Mouse (Mus musculus): Measurements from ENCODE around the gene Fut8. TPM values are rescaled to one million over a fixed set of nuclear protein-coding genes. Genes with fewer than 3 reads are reported as not detected.

Gene Fut8
- polyA plus RNA-seq, 1 experiment: 11.8 TPM

GRCm38 (mm10) chr12:77498153-77498552, 260.2 kb downstream of the Fut8 start:
- no peak overlapping the region for H3K4me3 ChIP-seq
- H3K4me2 ChIP-seq (ENCODE audit: low read depth): no peak overlapping the region
- H3K79me2 ChIP-seq (ENCODE audit: control insufficient read depth, insufficient read depth): no peaks in the 10 kb centered on the region
- H3K36me3 ChIP-seq (ENCODE audit: control insufficient read depth, insufficient read depth): no peaks in the 10 kb centered on the region
- H3K27me3 ChIP-seq (ENCODE audit: control insufficient read depth, insufficient read depth, insufficient read length): no peaks in the 10 kb centered on the region
- TF ChIP-seq TCF12 (IDR thresholded peaks at IDR 0.05; ENCODE audit: insufficient read depth, poor library complexity, severe bottlenecking) (no peak), MAX (IDR thresholded peaks at IDR 0.05; ENCODE audit: low read depth) (no peak), E2F4 (IDR thresholded peaks at IDR 0.05; ENCODE audit: insufficient read depth) (no peak), CEBPB (IDR thresholded peaks at IDR 0.05; ENCODE audit: insufficient read depth, poor library complexity, severe bottlenecking) (no peak), POLR2A (IDR thresholded peaks at IDR 0.05; ENCODE audit: insufficient read length, low read depth) (no peak), USF1 (IDR thresholded peaks at IDR 0.05; ENCODE audit: low read depth) (no peak), MYOG (IDR thresholded peaks at IDR 0.05; ENCODE audit: control insufficient read depth in 1 of 3, insufficient read depth in 1 of 3, insufficient read length in 2 of 3, low read depth in 2 of 3) (no peak), SRF (IDR thresholded peaks at IDR 0.05; ENCODE audit: control insufficient read depth, insufficient read length, low read depth) (no peak), POLR2AphosphoS2 (IDR thresholded peaks at IDR 0.05; ENCODE audit: insufficient read length, low read depth) (no peak), MYOD1 (IDR thresholded peaks at IDR 0.05; ENCODE audit: control insufficient read depth in 1 of 3, insufficient read length in 2 of 3, low read depth in 2 of 3) (no peak), TCF3 (IDR thresholded peaks at IDR 0.05; ENCODE audit: insufficient read length, low read depth) (no peak), REST (IDR thresholded peaks at IDR 0.05; ENCODE audit: insufficient read depth, insufficient read length) (no peak)
- H3ac ChIP-seq (ENCODE audit: control insufficient read depth, insufficient read length): no peak overlapping the region

DNA sequence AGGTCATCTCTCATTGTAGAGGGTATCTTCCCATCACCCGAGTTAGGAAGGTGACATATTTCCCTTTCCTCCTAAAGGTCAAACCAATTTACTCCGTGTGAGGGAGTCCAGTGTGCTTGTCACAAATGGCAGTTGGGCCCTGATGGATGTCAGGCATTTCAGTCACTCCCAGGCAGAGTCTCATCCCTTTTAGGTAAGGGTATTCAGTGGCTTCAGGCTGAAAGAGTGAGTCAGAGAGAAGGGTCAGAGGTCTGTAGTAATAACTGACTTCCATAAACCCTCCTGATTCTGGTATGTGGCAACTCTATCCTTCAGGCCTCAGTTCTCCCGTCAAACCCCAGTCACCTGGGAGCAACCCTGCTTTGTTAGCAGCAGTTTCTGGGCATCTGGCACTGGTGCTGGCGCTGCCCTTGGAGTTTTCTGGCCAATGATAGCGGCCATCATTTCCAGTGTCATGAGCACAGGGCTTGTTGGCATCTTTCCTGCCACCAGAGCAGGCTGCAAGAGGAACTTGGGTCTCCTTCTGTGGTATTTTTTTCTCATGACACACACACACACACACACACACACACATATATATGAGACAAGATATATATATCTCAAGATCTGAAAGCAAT, 262.6 kb downstream of the Fut8 start:
- TF ChIP-seq POLR2AphosphoS2 (IDR thresholded peaks at IDR 0.05; ENCODE audit: insufficient read length, low read depth) (no peak), MYOG (IDR thresholded peaks at IDR 0.05; ENCODE audit: control insufficient read depth in 1 of 3, insufficient read depth in 1 of 3, insufficient read length in 2 of 3, low read depth in 2 of 3) (no peak), POLR2A (IDR thresholded peaks at IDR 0.05; ENCODE audit: insufficient read length, low read depth) (no peak), USF1 (IDR thresholded peaks at IDR 0.05; ENCODE audit: low read depth) (no peak), CEBPB (IDR thresholded peaks at IDR 0.05; ENCODE audit: insufficient read depth, poor library complexity, severe bottlenecking) (no peak), TCF3 (IDR thresholded peaks at IDR 0.05; ENCODE audit: insufficient read length, low read depth) (no peak), REST (IDR thresholded peaks at IDR 0.05; ENCODE audit: insufficient read depth, insufficient read length) (no peak), MYOD1 (IDR thresholded peaks at IDR 0.05; ENCODE audit: control insufficient read depth in 1 of 3, insufficient read length in 2 of 3, low read depth in 2 of 3) (no peak)
- H3K27me3 ChIP-seq (ENCODE audit: control insufficient read depth, insufficient read depth, insufficient read length): no peaks in the 10 kb centered on the region
- H3ac ChIP-seq (ENCODE audit: control insufficient read depth, insufficient read length): no peak overlapping the region
- H3K4me3 ChIP-seq: no peak overlapping the region
- no peaks in the 10 kb centered on the region for H3K79me2 ChIP-seq (ENCODE audit: control insufficient read depth, insufficient read depth)
- H3K4me2 ChIP-seq (ENCODE audit: low read depth): no peak overlapping the region
- no peaks in the 10 kb centered on the region for H3K36me3 ChIP-seq (ENCODE audit: control insufficient read depth, insufficient read depth)

- Histone ChIP-seq H3K27me3 (ENCODE audit: control insufficient read depth, insufficient read depth, insufficient read length) (no peaks in the 10 kb centered on the region), H3K4me2 (ENCODE audit: low read depth) (no peak overlapping the region)
Observed at GRCm38 (mm10) chr12:77501466-77502240, 263.7 kb downstream of the Fut8 start.

GRCm38 (mm10) chr12:77502243-77502642, 264.3 kb downstream of the Fut8 start:
- Histone ChIP-seq H3K4me3 (no peak overlapping the region), H3ac (ENCODE audit: control insufficient read depth, insufficient read length) (no peak overlapping the region), H3K36me3 (ENCODE audit: control insufficient read depth, insufficient read depth) (no peaks in the 10 kb centered on the region), H3K4me2 (ENCODE audit: low read depth) (no peak overlapping the region), H3K27me3 (ENCODE audit: control insufficient read depth, insufficient read depth, insufficient read length) (no peaks in the 10 kb centered on the region), H3K79me2 (ENCODE audit: control insufficient read depth, insufficient read depth) (no peaks in the 10 kb centered on the region)
- TF ChIP-seq MYOD1 (IDR thresholded peaks at IDR 0.05; ENCODE audit: control insufficient read depth in 1 of 3, insufficient read length in 2 of 3, low read depth in 2 of 3) (no peak), POLR2AphosphoS2 (IDR thresholded peaks at IDR 0.05; ENCODE audit: insufficient read length, low read depth) (no peak), TCF3 (IDR thresholded peaks at IDR 0.05; ENCODE audit: insufficient read length, low read depth) (no peak), MAX (IDR thresholded peaks at IDR 0.05; ENCODE audit: low read depth) (no peak), MYOG (IDR thresholded peaks at IDR 0.05; ENCODE audit: control insufficient read depth in 1 of 3, insufficient read depth in 1 of 3, insufficient read length in 2 of 3, low read depth in 2 of 3) (no peak), REST (IDR thresholded peaks at IDR 0.05; ENCODE audit: insufficient read depth, insufficient read length) (no peak)

More at GRCm38 (mm10) chr12:77501466-77502240, 263.7 kb downstream of the Fut8 start:
- H3K36me3 ChIP-seq (ENCODE audit: control insufficient read depth, insufficient read depth): no peaks in the 10 kb centered on the region
- no peak overlapping the region for H3K4me3 ChIP-seq
- H3ac ChIP-seq (ENCODE audit: control insufficient read depth, insufficient read length): no peak overlapping the region
- no peak for TF ChIP-seq MAX (IDR thresholded peaks at IDR 0.05; ENCODE audit: low read depth)
- no peak for TF ChIP-seq MYOG (IDR thresholded peaks at IDR 0.05; ENCODE audit: control insufficient read depth in 1 of 3, insufficient read depth in 1 of 3, insufficient read length in 2 of 3, low read depth in 2 of 3)
- no peak for TF ChIP-seq POLR2A (IDR thresholded peaks at IDR 0.05; ENCODE audit: insufficient read length, low read depth)
- no peak for TF ChIP-seq TCF3 (IDR thresholded peaks at IDR 0.05; ENCODE audit: insufficient read length, low read depth)
- TF ChIP-seq MYOD1 (IDR thresholded peaks at IDR 0.05; ENCODE audit: control insufficient read depth in 1 of 3, insufficient read length in 2 of 3, low read depth in 2 of 3): no peak
- TF ChIP-seq TCF12 (IDR thresholded peaks at IDR 0.05; ENCODE audit: insufficient read depth, poor library complexity, severe bottlenecking): no peak
- H3K79me2 ChIP-seq (ENCODE audit: control insufficient read depth, insufficient read depth): no peaks in the 10 kb centered on the region

Data from myocyte (in vitro differentiated cells).